Mouse (Mus musculus): ENCODE data around the gene Tnpo1. TPM values are rescaled to one million over a fixed set of nuclear protein-coding genes. Genes with fewer than 3 reads are reported as not detected.

The Tnpo1 gene
- polyA plus RNA-seq, 1 experiment from 2014 or later, result 53.9 TPM

GRCm38 (mm10) chr13:98813596-98814274 lies 112.4 kb downstream of the Tnpo1 start:
- ATAC-seq (replicated peaks), result no peak
- H3K36me3 ChIP-seq (replicated peaks), result no peaks in the 10 kb centered on the region
- no peaks in the 10 kb centered on the region for H3K9me3 ChIP-seq
- H3K4me3 ChIP-seq, result peak overlapping the region; percentile 98
- H3K9ac ChIP-seq, result peak overlapping the region; percentile 93; the same call in 1 of the 2 replicates
- H3K4me1 ChIP-seq, result peaks cover 20% of the 10 kb centered on the region
- 25% methylated on average over 12 of the region's 12 CpGs for WGBS
- no peaks in the 10 kb centered on the region for H3K27me3 ChIP-seq (replicated peaks)
- H3K4me2 ChIP-seq, result peak overlapping the region; percentile 59
- no peak overlapping the region for H3K27ac ChIP-seq

GRCm38 (mm10) chr13:98813167-98813566 lies 113.0 kb downstream of the Tnpo1 start:
- Histone ChIP-seq H3K4me2 (0 out of 2 replicates have a peak overlapping the region, but pooled peaks have one; percentile 59), H3K27me3 (replicated peaks) (no peaks in the 10 kb centered on the region), H3K4me1 (peaks cover 20% of the 10 kb centered on the region), H3K9ac (no peak overlapping the region), H3K9me3 (no peaks in the 10 kb centered on the region), H3K36me3 (replicated peaks) (no peaks in the 10 kb centered on the region), H3K4me3 (peak overlapping the region; percentile 98), H3K27ac (no peak overlapping the region)
- ATAC-seq (replicated peaks), result no peak
- 84% methylated on average over 2 of the region's 2 CpGs for WGBS

GRCm38 (mm10) chr13:98812285-98812684 lies 113.9 kb downstream of the Tnpo1 start:
- H3K9ac ChIP-seq, result no peak overlapping the region
- no peak overlapping the region for H3K4me2 ChIP-seq
- H3K27me3 ChIP-seq (replicated peaks), result no peaks in the 10 kb centered on the region
- H3K27ac ChIP-seq, result no peak overlapping the region
- WGBS, result 72% methylated on average over 4 of the region's 4 CpGs
- H3K9me3 ChIP-seq, result no peaks in the 10 kb centered on the region
- H3K4me3 ChIP-seq, result no peak overlapping the region
- peaks cover 20% of the 10 kb centered on the region for H3K4me1 ChIP-seq
- no peak for ATAC-seq (replicated peaks)
- no peaks in the 10 kb centered on the region for H3K36me3 ChIP-seq (replicated peaks)

GRCm38 (mm10) chr13:98810143-98810542 lies 116.0 kb downstream of the Tnpo1 start:
- Histone ChIP-seq H3K4me2 (no peak overlapping the region), H3K4me1 (peaks cover 15% of the 10 kb centered on the region), H3K4me3 (no peak overlapping the region), H3K9ac (no peak overlapping the region), H3K36me3 (replicated peaks) (no peaks in the 10 kb centered on the region), H3K9me3 (no peaks in the 10 kb centered on the region), H3K27ac (no peak overlapping the region), H3K27me3 (replicated peaks) (no peaks in the 10 kb centered on the region)
- WGBS, result 72% methylated on average over 6 of the region's 6 CpGs
- ATAC-seq (replicated peaks), result no peak

GRCm38 (mm10) chr13:98809087-98809486 lies 117.1 kb downstream of the Tnpo1 start:
- H3K9ac ChIP-seq, result no peak overlapping the region
- H3K4me2 ChIP-seq, result no peak overlapping the region
- ATAC-seq (replicated peaks), result no peak
- H3K9me3 ChIP-seq, result no peaks in the 10 kb centered on the region
- H3K27me3 ChIP-seq (replicated peaks), result no peaks in the 10 kb centered on the region
- peaks cover 15% of the 10 kb centered on the region for H3K4me1 ChIP-seq
- 0 out of 2 replicates have a peak, but pooled peaks cover 3% of the 10 kb centered on the region for H3K36me3 ChIP-seq (replicated peaks)
- H3K27ac ChIP-seq, result no peak overlapping the region
- 97% methylated on average over 1 of the region's 1 CpGs for WGBS
- no peak overlapping the region for H3K4me3 ChIP-seq

- Histone ChIP-seq H3K4me1 (no peaks in the 10 kb centered on the region), H3K4me3 (no peak overlapping the region), H3K27me3 (replicated peaks) (no peaks in the 10 kb centered on the region), H3K9me3 (0 out of 2 replicates have a peak, but pooled peaks cover 3% of the 10 kb centered on the region), H3K9ac (no peak overlapping the region), H3K36me3 (replicated peaks) (peaks cover 18% of the 10 kb centered on the region), H3K4me2 (no peak overlapping the region), H3K27ac (no peak overlapping the region)
- 95% methylated on average over 1 of the region's 1 CpGs for WGBS
- no peak for ATAC-seq (replicated peaks)
These were observed 121.7 kb downstream of the Tnpo1 start for GRCm38 (mm10) chr13:98804480-98804879.

GRCm38 (mm10) chr13:98803699-98804098 lies 122.5 kb downstream of the Tnpo1 start:
- H3K9ac ChIP-seq, result no peak overlapping the region
- no peaks in the 10 kb centered on the region for H3K4me1 ChIP-seq
- no peak overlapping the region for H3K4me2 ChIP-seq
- H3K4me3 ChIP-seq, result no peak overlapping the region
- H3K9me3 ChIP-seq, result 0 out of 2 replicates have a peak, but pooled peaks cover 3% of the 10 kb centered on the region
- peaks cover 21% of the 10 kb centered on the region for H3K36me3 ChIP-seq (replicated peaks)
- no peaks in the 10 kb centered on the region for H3K27me3 ChIP-seq (replicated peaks)
- 90% methylated on average over 4 of the region's 4 CpGs for WGBS
- H3K27ac ChIP-seq, result no peak overlapping the region
- ATAC-seq (replicated peaks), result no peak

GRCm38 (mm10) chr13:98802957-98803356 lies 123.2 kb downstream of the Tnpo1 start:
- Histone ChIP-seq H3K4me3 (no peak overlapping the region), H3K27me3 (replicated peaks) (no peaks in the 10 kb centered on the region), H3K4me2 (no peak overlapping the region), H3K27ac (no peak overlapping the region), H3K36me3 (replicated peaks) (peaks cover 21% of the 10 kb centered on the region), H3K4me1 (no peaks in the 10 kb centered on the region), H3K9me3 (0 out of 2 replicates have a peak, but pooled peaks cover 3% of the 10 kb centered on the region), H3K9ac (no peak overlapping the region)
- no peak for ATAC-seq (replicated peaks)
- WGBS, result 93% methylated on average over 3 of the region's 3 CpGs

GRCm38 (mm10) chr13:98795511-98795910 lies 130.7 kb downstream of the Tnpo1 start:
- no peaks in the 10 kb centered on the region for H3K27me3 ChIP-seq (replicated peaks)
- H3K4me3 ChIP-seq, result no peak overlapping the region
- WGBS, result 91% methylated on average over 3 of the region's 3 CpGs
- 0 out of 2 replicates have a peak, but pooled peaks cover 2% of the 10 kb centered on the region for H3K9me3 ChIP-seq
- peaks cover 14% of the 10 kb centered on the region for H3K36me3 ChIP-seq (replicated peaks)
- H3K4me1 ChIP-seq, result no peaks in the 10 kb centered on the region
- no peak overlapping the region for H3K9ac ChIP-seq
- ATAC-seq (replicated peaks), result no peak
- no peak overlapping the region for H3K4me2 ChIP-seq
- no peak overlapping the region for H3K27ac ChIP-seq

- H3K9ac ChIP-seq, result no peak overlapping the region
- no peaks in the 10 kb centered on the region for H3K4me1 ChIP-seq
- WGBS, result 98% methylated on average over 1 of the region's 1 CpGs
- no peaks in the 10 kb centered on the region for H3K9me3 ChIP-seq
- H3K4me2 ChIP-seq, result no peak overlapping the region
- no peak overlapping the region for H3K27ac ChIP-seq
- H3K4me3 ChIP-seq, result no peak overlapping the region
- peaks cover 8% of the 10 kb centered on the region; the same call in 1 of the 2 replicates for H3K36me3 ChIP-seq (replicated peaks)
- H3K27me3 ChIP-seq (replicated peaks), result no peaks in the 10 kb centered on the region
- no peak for ATAC-seq (replicated peaks)
These were observed 133.3 kb downstream of the Tnpo1 start for GRCm38 (mm10) chr13:98792864-98793263.

- H3K9me3 ChIP-seq, result no peaks in the 10 kb centered on the region
- no peaks in the 10 kb centered on the region for H3K27me3 ChIP-seq (replicated peaks)
- WGBS, result 98% methylated on average over 1 of the region's 1 CpGs
- no peaks in the 10 kb centered on the region for H3K4me1 ChIP-seq
- no peak overlapping the region for H3K4me2 ChIP-seq
- ATAC-seq (replicated peaks), result no peak
- H3K9ac ChIP-seq, result no peak overlapping the region
- H3K36me3 ChIP-seq (replicated peaks), result peaks cover 8% of the 10 kb centered on the region; the same call in 1 of the 2 replicates
- H3K4me3 ChIP-seq, result no peak overlapping the region
- no peak overlapping the region for H3K27ac ChIP-seq
These were observed 134.5 kb downstream of the Tnpo1 start for GRCm38 (mm10) chr13:98791693-98792092.
